Mouse (Mus musculus) heart, embryonic 10.5 days (tissue): Measurements from ENCODE around the gene Gfi1. TPM values are rescaled to one million over a fixed set of nuclear protein-coding genes. Genes with fewer than 3 reads are reported as not detected.

Source experiments
- DNase-seq: peaks from one replicate; pipeline ENCODE4 v3.0.0-alpha.2; 2017; ENCODE audit warnings: low spot score
- H3K27ac ChIP-seq: fragments of 300-500 bp; sonication (generic); 2 replicates; pipeline ENCODE4 v1.5.1; 2016; ENCODE audit warnings: mild to moderate bottlenecking
- H3K27me3 ChIP-seq: fragments of 300-500 bp; sonication (generic); 2 replicates; pipeline ENCODE4 v1.6.1; 2016; ENCODE audit warnings: mild to moderate bottlenecking; ENCODE audit not compliant: poor library complexity, insufficient read depth, severe bottlenecking
- H3K36me3 ChIP-seq: fragments of 300-500 bp; sonication (generic); 2 replicates; pipeline ENCODE4 v1.6.1; 2016; ENCODE audit warnings: mild to moderate bottlenecking, moderate library complexity
- H3K4me1 ChIP-seq: fragments of 300-500 bp; sonication (generic); 2 replicates; pipeline ENCODE4 v1.6.1; 2016; ENCODE audit warnings: mild to moderate bottlenecking
- H3K4me3 ChIP-seq: fragments of 300-500 bp; sonication (generic); 2 replicates; pipeline ENCODE4 v1.5.1; 2016; ENCODE audit warnings: mild to moderate bottlenecking, moderate library complexity
- H3K9me3 ChIP-seq: fragments of 300-500 bp; sonication (generic); 2 replicates; pipeline ENCODE4 v1.6.1; 2016; ENCODE audit warnings: mild to moderate bottlenecking, moderate library complexity
- WGBS: fragments of 180-500 bp; shearing (Covaris S2); methylation state at CpG from one replicate; pipeline ENCODE4 v1.1.7; 2016; 5-methylcytosine and 5-hydroxymethylcytosine counted together
- polyA plus RNA-seq: library from polyadenylated mRNA; unstranded; fragments of >200 nt; fragmentation: Nextera tagmentation; extraction: Ambion mirVana; gene quantifications from 2 replicates; pipeline ENCODE4 v1.2.1, GENCODE M21; 2016

Gene Gfi1
- polyA plus RNA-seq, 1 experiment from 2014 or later = not detected

- DNase-seq = no peak
- Histone ChIP-seq H3K4me3 (no peak overlapping the region), H3K27ac (no peak overlapping the region), H3K36me3 (peaks cover 6% of the 10 kb centered on the region), H3K9me3 (no peaks in the 10 kb centered on the region), H3K4me1 (no peaks in the 10 kb centered on the region), H3K27me3 (peaks cover 6% of the 10 kb centered on the region)
- 60% methylated on average over 5 of the region's 5 CpGs for WGBS
Observed at GRCm38 (mm10) chr5:107736171-107736570, 10.3 kb upstream of the Gfi1 start.

DNA sequence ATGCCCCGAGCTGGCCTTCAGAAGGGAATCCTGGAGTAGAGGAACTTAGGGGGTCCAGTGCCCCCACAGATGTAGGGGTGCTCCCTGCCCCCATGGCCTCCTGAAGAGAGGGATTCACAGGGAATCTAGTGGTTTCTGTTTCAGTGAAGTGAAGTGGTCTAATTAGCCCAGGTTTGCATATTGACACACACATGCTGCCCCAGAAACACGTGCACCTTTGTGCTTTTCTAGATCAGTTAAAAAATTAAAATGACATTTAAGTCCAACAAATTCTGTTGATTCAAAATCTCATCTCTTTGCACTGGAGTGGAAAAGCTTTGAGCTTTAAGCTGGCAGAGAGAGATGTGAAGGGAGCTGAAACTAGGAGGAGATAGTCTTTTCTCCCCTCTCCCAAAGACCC is 6.0 kb upstream of the Gfi1 start:
- Histone ChIP-seq H3K4me3 (no peak overlapping the region), H3K36me3 (no peaks in the 10 kb centered on the region), H3K27me3 (peaks cover 48% of the 10 kb centered on the region), H3K27ac (no peak overlapping the region), H3K4me1 (peaks cover under 1% of the 10 kb centered on the region; the same call in 1 of the 2 replicates), H3K9me3 (no peaks in the 10 kb centered on the region)
- WGBS = 39% methylated on average over 2 of the region's 2 CpGs
- no peak for DNase-seq

DNA sequence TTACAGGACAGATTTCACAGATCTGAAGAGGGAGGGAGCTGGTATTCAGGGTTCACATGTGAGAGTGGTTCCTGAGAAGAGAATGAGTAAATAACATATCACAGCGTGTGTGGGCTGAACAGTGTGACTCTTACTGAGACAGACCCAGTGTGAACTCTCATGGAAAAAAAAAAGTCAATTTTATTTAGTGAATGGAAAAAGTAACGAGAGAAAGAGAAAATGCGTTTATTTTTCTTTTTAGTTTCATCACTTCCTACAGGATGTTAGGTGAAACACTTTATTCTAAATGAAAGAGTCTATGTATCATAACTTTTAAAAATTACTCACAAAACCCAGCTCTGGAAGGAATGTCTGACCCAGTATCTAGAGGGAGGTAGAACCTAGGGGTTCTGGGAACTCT is 5.6 kb upstream of the Gfi1 start:
- WGBS = 53% methylated on average over 3 of the region's 3 CpGs
- Histone ChIP-seq H3K4me3 (no peak overlapping the region), H3K4me1 (peaks cover 5% of the 10 kb centered on the region), H3K9me3 (no peaks in the 10 kb centered on the region), H3K27ac (no peak overlapping the region), H3K36me3 (no peaks in the 10 kb centered on the region), H3K27me3 (peaks cover 52% of the 10 kb centered on the region)
- no peak for DNase-seq

DNA sequence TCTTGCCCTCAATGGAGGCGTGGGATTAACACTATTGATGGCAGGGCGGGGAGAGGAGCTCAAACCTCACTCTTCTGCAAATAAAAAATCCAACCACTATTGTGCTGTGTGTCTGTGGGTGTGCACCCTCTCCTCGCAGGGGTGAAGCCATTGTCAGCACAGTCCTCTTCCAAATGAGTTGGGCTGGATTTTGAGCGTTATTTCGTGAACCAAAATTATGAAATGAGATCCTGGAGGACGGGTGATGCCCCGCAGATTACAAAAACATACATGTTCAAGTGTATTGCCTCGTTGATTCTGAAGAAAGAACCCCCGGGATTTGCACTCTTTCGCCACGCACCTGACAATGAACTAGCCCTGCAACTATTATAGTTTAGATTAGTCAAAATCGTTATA is 1.2 kb upstream of the Gfi1 start:
- no peaks in the 10 kb centered on the region for H3K36me3 ChIP-seq
- peak overlapping the region; percentile 60 for H3K4me3 ChIP-seq
- DNase-seq = no peak
- WGBS = 25% methylated on average over 12 of the region's 12 CpGs
- peaks cover 44% of the 10 kb centered on the region for H3K4me1 ChIP-seq
- no peaks in the 10 kb centered on the region for H3K9me3 ChIP-seq
- peaks cover 96% of the 10 kb centered on the region for H3K27me3 ChIP-seq
- H3K27ac ChIP-seq = no peak overlapping the region

DNA sequence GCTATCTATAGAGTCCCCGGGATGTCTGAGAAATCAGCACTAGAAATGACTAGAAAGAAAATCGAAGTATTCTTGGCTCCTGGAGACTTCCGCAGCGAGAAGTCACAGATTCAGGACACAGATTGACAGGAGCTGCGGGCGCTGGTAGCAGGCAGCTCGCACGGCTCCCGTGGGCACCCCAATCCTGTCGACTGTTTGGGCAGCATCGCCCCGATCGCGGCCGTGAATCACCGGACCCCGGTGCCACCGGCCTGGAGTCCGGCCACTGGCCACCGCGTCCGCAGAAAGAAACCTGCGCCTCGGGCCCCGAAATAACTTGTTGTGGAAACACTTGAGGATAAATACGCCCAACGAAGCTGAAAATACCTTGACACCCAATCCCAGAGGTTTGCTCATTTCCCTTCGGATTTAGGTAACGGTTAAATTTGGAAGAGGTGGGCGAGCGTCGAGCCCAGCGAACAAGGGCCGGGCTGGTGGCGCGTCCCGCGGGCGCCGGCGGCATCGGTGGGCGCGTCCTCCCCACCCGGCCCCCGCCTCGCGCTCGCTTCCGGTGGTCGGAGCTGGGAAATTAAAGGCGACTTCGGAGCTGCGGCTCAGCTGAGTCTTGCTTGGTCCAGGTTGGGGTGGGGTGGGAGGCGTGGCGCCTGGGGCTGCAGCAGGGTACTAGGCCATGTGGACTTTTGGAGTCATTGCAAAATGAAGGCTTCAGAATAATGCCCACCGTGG is 608 bp upstream of the Gfi1 start:
- Histone ChIP-seq H3K4me3 (peak overlapping the region; percentile 60), H3K36me3 (no peaks in the 10 kb centered on the region), H3K27ac (no peak overlapping the region), H3K4me1 (peaks cover 48% of the 10 kb centered on the region), H3K27me3 (peaks cover 97% of the 10 kb centered on the region), H3K9me3 (no peaks in the 10 kb centered on the region)
- under 1% methylated on average over 57 of the region's 57 CpGs for WGBS
- no peak for DNase-seq

GRCm38 (mm10) chr5:107724661-107725434 is 988 bp downstream of the Gfi1 start:
- Histone ChIP-seq H3K27me3 (peaks cover 98% of the 10 kb centered on the region), H3K36me3 (no peaks in the 10 kb centered on the region), H3K27ac (no peak overlapping the region; the same call in 1 of the 2 replicates), H3K9me3 (no peaks in the 10 kb centered on the region), H3K4me3 (peak overlapping the region; percentile 60), H3K4me1 (peaks cover 64% of the 10 kb centered on the region)
- WGBS = under 1% methylated on average over 52 of the region's 52 CpGs
- DNase-seq = no peak

DNA sequence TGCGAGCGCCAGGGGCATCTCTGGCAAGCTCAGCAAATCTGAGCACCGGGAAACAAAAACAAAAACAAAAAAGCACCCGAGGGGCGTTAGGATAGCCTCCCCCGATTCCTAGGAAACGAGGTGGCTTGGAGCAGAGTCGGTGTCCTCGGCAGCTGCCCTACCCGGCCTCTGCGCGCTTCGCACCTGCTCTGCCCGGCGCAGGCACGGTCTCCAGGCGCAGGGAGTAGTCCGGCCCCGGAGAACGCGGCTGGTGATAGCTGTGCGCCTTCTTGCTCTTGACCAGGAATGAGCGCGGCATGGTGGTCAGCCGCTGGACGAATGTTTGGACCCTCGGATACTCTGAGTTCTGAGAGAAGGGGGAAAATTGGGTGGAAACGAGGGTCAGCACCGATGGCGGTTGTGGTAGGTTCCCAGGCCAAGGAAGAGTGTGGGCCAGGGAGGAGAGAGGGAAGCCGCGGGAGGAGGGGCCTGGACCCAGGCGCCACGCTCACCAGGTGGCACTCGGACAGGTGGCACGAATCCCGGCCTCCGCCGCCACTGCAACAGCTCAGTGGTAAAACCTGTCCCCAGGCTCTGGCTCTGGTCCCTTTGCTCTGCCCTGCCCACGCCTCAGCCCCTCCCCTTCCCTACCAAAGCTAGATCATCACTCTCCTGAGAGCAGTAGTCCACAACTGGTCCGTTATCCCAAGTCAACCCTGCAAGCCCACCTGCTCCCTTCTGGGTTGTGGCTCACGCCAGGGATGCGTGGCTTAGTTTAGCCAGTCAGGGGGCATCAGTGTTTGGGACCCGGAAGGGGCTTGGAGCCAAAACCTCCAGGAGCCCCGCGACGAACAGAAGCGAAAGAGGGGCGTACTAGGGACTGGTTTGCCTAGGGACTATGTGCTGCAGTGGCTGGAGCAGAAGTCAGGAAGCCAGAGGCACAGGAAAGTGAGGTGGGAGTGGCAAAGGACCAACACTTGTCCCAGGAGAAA is 2.0 kb downstream of the Gfi1 start:
- H3K27ac ChIP-seq = no peak overlapping the region
- no peaks in the 10 kb centered on the region for H3K36me3 ChIP-seq
- H3K9me3 ChIP-seq = no peaks in the 10 kb centered on the region
- peaks cover 64% of the 10 kb centered on the region for H3K4me1 ChIP-seq
- peaks cover 100% of the 10 kb centered on the region for H3K27me3 ChIP-seq
- DNase-seq = peak; percentile 84
- H3K4me3 ChIP-seq = peak overlapping the region; percentile 60
- 1% methylated on average over 49 of the region's 49 CpGs for WGBS

- no peaks in the 10 kb centered on the region for H3K9me3 ChIP-seq
- H3K27ac ChIP-seq = no peak overlapping the region
- H3K27me3 ChIP-seq = peaks cover 100% of the 10 kb centered on the region
- 2% methylated on average over 34 of the region's 34 CpGs for WGBS
- H3K4me1 ChIP-seq = peaks cover 64% of the 10 kb centered on the region
- no peaks in the 10 kb centered on the region for H3K36me3 ChIP-seq
- H3K4me3 ChIP-seq = peak overlapping the region; percentile 60
- peak; percentile 76 for DNase-seq
Observed at GRCm38 (mm10) chr5:107722661-107723532, 2.9 kb downstream of the Gfi1 start.

GRCm38 (mm10) chr5:107721638-107722011 is 4.2 kb downstream of the Gfi1 start:
- Histone ChIP-seq H3K36me3 (no peaks in the 10 kb centered on the region), H3K4me1 (peaks cover 65% of the 10 kb centered on the region), H3K9me3 (no peaks in the 10 kb centered on the region), H3K27me3 (peaks cover 100% of the 10 kb centered on the region), H3K27ac (peak overlapping the region; percentile 57; the same call in 1 of the 2 replicates), H3K4me3 (peak overlapping the region; percentile 62)
- no peak for DNase-seq
- WGBS = under 1% methylated on average over 33 of the region's 33 CpGs

DNA sequence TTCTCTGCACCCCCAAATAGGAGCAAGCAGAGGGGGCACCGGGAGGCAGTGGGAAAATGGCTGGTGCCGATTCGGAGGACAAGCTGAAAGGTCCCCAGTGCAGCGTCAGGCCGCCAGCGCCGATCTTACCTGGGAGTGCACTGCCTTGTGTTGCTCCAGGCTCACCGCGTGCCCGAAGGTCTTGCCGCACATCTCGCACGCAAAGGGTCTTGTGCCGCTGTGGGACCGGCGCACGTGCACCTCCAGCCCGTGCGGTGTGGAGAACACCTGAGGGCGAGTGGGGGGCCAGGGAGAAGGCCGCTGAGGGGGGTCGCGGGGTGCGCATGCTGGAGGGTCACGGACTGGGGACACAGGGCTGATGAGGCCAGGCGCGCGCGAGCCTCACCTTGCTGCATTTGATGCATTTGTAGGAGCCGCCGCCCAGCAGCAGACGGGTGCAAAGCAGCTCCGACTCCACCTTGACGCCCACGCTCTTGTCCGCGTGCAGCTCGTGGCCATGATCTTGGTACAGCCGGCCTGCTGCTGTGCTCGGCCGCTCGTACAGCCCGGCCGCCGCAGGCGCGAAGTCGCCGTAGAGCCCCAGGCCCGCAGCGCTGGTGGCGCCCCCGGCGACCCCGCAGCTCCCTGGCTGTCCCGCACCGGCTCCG is 4.7 kb downstream of the Gfi1 start:
- Histone ChIP-seq H3K4me1 (peaks cover 60% of the 10 kb centered on the region), H3K4me3 (peak overlapping the region; percentile 62), H3K27ac (peak overlapping the region; percentile 57; the same call in 1 of the 2 replicates), H3K27me3 (peaks cover 100% of the 10 kb centered on the region), H3K36me3 (no peaks in the 10 kb centered on the region), H3K9me3 (no peaks in the 10 kb centered on the region)
- WGBS = 2% methylated on average over 58 of the region's 58 CpGs
- DNase-seq = no peak

- Histone ChIP-seq H3K4me3 (peak overlapping the region; percentile 62), H3K4me1 (peaks cover 55% of the 10 kb centered on the region), H3K27me3 (peaks cover 99% of the 10 kb centered on the region), H3K27ac (no peak overlapping the region), H3K9me3 (no peaks in the 10 kb centered on the region), H3K36me3 (no peaks in the 10 kb centered on the region)
- 3% methylated on average over 5 of the region's 5 CpGs for WGBS
- DNase-seq = no peak
Observed at GRCm38 (mm10) chr5:107720511-107720910, 5.3 kb downstream of the Gfi1 start.
